Mouse (Mus musculus) frontal cortex, adult 2 months (tissue): ENCODE data around the gene Nfe2. TPM values are rescaled to one million over a fixed set of nuclear protein-coding genes. Genes with fewer than 3 reads are reported as not detected.
"Not testable (repeated sequence)": the region's sequence is repeated elsewhere in the genome, so short reads cannot be mapped to it uniquely, and the experiment has no call there.

ENCODE experiments used
- DNase-seq, 2 experiments: peaks; one replicate each; pipeline ENCODE4 v3.0.0; 2022; ENCODE audit warnings: low spot score in 1 of 2; ENCODE audit errors: extremely low spot score in 1 of 2
- polyA plus RNA-seq: library from polyadenylated mRNA; depleted of rRNA; stranded (reverse); fragments of >200 nt; gene quantifications from 2 replicates; pipeline ENCODE4 v1.2.3, GENCODE M21; 2012

Gene Nfe2
- polyA plus RNA-seq, 1 experiment = not detected

DNA sequence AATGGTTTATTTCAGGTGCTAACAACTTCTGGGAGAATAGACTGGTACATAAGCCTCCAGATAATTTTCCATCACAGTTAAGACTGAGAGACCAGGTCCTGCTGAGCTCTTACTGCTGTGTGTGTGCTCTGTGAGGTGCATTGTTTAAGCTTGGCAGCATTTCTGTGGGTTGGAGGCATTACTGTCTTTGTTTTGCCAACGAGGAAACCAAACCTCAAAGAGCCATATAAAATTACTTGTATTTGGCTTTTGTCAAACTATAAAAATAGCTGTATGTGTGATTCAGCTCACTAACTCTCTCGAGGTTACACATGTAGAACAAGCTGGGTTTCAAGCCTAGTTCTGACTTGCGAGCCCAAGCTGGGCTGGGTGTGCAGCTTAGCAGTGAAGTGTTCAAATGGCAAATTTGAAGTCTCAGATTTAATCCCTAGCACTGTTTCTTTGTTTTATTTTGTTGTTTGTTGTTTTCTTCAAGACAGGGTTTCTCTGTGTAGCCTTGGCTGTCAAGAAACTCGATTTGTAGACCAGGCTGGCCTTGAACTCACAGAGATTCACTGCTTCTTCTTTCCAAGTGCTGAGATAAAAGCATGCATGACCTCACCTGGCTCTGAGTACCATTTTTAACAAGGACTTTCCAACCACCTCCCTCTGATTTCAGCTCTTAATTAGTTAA, 34.6 kb upstream of the Nfe2 start:
- DNase-seq = no peak

DNA sequence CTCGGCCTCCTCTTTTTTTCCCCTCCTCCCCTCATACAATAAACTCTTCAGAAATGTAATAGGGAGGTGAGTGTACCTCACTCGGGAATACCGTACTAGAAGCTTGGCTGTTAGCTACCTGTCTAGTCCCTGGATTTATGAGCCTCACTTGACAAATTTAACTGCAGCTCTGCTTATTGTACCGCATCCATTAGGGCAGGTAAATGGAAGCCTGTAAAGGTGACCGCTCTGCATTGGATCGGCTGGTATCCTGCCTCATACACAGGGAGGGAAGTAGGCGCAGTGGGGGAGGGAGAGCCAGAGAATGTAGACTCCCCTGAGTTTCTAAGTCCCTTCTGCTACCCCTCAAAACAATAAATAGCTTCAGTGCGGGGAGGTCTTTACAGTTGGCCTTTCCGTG, 32.6 kb upstream of the Nfe2 start:
- DNase-seq = no peak

DNA sequence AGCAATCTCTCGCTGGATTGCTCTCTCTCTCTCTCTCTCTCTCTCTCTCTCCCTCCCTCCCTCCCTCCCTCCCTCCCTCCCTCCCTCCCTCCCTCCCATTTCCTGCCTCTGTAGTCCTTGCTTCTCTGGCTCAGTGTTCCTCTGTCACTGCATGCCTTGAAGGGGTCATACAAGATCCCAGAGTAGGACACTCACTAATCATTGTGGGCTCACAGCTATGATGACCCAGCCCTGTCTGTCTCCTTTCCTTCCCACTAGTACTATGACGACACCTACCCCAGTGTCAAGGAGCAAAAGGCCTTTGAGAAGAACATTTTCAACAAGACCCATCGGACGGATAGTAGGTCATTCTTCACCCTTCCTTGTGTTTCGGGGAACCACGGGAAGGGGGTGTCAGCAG, 32.2 kb upstream of the Nfe2 start:
- DNase-seq = no peak

DNA sequence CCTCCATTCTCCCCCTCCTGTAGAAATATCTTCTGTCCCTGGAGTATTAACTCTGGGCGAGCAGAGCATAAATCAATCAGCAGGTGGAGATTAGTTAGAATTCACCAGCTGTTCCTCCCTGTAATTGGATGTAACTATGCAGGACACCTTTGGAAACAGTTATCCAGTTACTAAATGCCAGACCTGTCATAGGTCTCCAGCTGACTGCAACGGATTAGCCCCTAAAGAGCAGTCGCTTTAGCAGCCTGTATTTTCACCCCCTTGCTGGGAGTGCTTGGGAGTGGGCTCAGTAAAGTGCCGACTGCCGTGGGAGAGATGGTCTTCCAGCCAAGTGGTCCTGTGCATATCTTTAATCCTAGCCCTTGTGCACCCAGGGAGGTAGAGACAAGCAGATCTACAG, 31.4 kb upstream of the Nfe2 start:
- DNase-seq = no peak

DNA sequence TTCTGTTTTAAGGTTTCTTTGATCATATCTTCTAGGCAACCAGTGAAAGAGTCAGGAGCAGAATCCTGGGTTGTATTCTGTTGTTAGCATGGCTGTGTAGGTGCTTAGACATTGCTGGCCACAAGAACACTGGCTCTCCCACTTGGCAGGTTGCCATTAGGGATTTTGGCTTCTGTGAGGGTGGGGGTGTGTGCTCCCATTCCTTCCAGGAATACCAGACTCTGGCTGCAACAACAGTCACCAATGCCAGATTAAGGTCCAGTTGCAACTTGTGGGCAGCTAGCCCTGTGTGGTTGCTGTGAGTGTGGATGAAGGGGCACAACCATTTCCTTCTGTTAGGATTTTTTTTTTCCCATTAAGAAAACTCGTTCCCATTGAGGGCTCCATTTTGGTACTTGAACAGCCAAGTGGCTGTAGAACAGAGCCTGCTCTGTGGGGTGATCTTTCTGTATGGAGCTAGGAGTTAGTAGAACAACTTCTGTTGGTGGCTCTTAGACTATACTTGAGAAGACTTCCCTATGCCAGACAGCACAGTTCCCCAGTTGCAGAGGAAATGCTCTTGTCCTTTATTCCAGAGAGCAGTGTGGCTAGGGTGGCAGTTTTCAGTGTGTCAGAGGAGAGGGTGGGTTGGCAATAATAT, 27.7 kb upstream of the Nfe2 start:
- DNase-seq = no peak

DNA sequence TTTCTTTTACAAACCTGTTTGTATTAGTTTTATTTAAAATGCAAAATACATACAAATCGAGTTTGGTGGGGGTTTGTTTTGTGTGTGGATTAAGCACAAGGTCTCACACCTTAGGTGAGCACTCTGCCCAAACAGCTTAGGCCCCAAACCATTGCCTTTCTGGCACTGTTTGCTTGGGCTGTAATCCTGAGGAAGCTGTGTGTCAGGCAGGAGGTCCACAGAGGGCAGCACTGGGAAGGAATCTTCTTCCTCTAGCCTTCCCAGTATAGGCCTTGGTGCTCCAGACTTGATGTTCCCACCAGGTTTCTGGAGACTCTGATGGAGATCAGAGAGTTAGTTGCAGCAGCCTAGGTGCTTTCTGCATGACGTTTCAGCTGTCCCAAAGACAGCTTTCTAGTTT, 26.4 kb upstream of the Nfe2 start:
- no peak for DNase-seq

DNA sequence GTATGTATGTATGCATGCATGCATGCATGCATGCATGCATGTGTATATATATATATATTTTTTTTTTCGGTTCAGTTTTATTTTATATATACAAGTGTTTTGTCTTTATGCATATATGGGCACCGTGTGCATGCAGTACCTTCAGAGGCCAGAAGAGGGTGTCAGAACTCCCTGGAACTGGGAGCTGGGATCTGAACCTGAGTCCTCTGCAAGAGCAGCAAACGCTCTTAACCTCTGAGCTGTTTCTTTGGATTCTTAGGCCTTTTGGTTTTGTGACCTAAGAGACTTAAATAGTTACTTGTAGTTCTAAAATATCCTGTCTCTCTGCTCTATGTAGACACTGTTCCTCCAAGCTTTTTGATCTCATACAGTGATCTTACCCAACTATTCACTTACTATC, 25.9 kb upstream of the Nfe2 start:
- DNase-seq = peak in 1 of 2 experiments; percentile 58

DNA sequence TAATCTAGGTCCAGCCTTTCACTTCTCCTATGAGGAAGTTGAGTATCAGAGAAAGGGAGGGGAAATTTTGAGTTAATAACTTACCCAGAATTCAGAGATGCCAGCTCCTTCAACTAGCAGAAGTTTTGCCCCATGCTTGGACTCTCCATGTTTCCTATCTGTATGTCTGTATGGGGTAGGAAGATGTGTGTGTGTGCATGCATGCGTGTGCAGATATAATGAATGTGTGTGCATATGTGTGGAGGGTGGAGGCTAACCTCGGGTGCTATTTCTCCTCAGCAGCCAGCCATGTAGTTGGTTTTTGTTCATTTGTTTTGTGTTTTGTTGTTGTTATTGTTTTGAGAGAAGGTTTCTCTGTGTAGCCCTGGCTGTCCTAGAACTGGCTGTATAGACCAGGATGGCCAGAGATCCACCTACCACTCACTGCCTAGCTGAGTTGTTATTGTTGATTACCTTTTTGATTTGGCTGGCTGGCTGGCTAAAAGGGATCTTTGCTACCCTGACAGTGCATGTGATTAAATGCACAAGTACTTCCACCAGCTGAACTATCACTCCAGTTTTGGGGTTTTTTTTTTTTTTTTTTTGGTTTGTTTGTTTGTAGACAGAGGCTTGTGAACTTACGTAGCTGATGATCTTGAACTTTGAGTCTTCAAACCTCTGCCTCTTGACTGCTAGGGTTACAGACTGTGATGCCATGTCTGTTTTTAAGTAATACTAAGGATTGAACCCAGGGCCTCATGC, 23.4 kb upstream of the Nfe2 start:
- DNase-seq = no peak

DNA sequence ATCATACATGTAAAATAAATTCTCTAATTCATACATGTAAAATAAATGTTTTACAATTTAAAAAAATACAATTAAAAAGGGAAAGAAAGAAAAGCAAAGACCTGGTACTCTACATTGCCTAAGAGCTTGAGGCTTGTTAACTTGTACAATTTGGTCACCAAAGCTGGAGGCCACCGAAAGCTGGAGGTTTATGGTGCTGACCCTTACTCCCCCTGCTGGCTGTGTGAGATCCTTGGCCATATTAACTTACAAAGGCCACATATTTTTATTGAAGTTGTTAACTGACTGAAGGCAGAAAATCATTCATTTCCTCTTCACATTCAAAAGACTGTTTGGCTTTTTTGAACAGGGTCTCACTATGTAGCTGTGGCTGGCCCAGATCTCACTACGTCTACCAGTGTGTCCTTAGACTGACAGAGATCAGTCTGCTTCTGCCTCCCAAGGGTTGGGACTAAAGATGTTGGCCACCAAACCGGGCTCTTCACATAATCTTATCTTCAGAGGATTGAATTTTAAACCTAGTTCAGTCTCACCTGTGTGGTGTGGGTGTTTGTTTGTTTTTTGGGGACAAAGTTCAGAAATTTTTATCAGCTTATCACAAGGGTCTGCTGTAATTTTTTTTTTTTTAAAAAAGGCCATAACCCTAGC, 22.7 kb upstream of the Nfe2 start:
- DNase-seq = no peak

DNA sequence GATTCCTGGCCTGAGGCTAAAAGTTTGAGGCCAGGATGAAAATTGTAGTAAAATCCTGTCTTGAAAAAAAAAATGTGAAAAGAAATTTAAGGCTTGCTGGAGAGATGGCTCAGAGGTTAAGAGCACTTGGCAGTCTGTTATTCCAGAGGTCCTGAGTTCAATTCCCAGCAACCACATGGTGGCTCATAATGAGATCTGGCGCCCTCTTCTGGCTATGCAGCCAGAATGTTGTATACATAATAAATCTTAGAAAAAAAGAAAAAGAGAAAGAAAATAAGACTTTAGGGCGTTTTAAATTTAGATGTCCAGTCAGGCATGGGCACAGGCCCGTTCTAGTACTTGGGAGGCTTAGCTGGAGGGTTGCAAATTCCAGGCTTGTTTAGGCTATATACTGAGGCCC, 21.5 kb upstream of the Nfe2 start:
- DNase-seq = no peak

DNA sequence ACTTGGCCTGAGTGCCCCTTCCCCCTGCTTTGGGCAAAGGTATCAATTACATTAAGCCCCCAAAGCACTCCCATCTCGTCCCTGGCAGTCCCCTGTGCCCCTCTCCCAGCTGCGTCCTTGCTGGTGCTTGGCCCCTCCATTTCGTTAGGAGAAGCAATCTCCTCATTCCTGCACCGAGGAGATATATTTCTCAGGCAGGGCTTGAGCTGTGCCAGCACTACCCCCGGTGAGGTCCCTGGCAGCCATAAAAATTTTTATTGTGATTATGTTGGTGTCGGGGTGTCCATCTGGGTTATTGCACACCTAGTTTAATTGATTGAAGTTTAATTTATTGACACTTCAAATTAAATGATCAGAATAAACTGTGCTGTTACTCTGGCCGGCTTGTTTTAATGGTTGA, 19.7 kb upstream of the Nfe2 start:
- DNase-seq = no peak

DNA sequence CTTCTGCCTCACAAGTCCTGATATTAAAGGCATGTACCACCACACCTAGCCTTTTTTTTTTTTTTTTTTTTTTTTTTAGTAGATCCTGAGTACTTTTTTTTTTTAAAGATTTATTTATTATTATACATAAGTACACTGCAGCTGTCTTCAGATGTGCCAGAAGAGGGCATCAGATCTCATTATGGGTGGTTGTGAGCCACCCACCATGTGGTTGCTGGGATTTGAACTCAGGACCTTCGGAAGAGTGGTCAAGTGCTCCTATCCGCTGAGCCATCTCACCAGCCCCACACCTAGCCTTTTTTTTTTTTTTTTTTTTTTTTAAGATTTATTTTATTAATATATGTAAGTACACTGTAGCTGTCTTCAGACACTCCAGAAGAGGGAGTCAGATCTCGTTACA, 17.7 kb upstream of the Nfe2 start:
- DNase-seq = not testable (repeated sequence)

DNA sequence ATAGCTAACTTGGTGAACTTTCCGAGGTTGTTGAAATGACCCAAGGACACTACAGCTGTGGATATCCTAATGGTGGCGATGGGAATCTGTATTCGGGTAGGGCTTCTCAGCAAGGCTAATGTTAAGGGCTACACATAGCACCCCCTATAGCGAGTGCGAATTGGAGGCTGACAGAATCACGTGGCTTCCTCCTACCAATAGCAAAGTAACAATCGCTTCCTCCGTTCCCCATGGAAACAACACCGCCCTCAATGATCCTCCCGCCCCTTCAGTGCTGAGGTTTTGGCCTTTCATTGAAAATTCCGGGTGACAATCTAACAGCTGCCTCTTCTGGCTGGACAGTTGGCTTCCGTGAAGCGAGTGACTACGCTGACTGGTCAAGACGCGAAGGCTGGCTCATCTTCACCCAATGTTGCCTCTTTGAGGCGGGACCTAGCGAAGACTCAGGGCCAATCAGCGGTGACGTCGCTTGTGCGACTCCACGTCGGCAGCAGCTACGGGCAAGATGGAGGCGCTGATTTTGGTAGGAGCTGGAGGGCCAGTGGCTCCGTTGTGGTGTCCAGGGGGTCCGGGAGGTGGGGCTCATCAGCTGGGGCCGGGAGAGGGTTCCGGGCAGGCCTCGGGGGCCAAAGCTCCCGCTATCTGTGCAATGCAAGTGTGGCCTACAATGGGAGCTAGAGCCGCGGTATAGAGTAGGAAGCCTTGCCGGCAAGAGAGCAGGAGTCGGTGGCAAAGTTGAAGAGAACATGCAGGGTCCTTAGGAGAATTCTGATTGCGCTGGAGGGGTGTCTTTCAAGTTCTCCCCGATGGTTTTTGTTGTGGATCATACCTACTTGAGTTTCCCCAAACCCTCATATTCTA, 14.4 kb upstream of the Nfe2 start, which contains the start of gene Copz1:
Gene Copz1 (plus strand): TSS at position 296 of the 861 bp plus-strand sequence.
- peak; percentile 98 to 99 for DNase-seq

DNA sequence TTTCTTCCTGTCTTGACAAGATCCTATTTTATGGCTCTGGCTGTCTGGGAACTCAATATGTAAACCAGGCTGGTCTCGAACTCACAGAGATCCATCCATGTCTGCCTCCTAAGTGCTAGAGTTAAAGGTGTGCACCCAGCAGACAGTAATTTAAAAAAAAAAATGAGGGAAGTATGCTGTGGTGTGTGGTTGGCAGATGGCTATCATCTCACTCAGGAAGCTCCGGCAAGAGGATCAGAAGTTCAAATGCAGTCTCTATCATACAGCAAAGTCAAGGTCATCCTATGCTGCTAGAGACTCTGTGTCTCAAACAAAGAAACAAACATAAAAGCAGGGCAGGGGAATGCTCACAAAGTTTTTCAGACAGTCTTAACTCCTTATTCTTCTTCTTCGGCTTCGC, 10.7 kb upstream of the Nfe2 start:
- DNase-seq = no peak

DNA sequence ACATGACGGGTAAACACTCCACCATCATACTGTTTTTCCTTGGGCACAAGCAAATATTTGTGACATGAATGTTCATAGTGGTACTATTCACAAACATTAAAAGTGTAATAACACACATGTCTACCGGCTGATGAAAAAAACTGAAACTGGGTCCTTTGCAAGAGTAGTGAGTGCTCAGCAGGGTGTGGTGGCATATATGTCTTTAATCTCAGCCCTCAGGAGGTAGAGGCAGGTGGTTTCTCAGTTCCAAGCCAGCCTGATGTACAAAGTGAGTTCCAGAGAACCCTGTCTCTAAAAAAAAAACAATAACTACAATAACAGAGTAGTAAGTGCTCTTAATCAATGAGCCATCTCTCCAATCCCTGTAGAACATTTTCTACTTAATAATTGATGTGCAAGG, 6.6 kb upstream of the Nfe2 start:
- DNase-seq = no peak

DNA sequence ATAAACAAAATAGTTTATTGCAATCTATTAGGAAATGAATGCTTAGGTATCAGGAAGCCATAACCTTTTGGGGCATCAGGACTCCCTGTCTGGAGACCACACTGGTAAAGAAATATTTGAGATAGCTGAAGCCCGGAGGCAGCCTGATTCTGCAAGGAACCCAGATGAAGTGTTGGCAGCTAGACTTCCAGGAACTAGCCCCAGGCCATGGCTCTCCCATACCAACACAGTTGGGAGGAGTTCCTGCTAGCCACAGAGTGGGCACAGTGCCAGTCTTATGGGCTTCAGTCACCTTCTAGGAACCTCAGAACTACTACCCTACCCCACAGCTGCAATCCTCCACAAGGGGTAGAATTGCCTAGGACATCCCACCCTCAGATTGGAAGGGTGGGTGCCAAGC, 1.8 kb upstream of the Nfe2 start:
- no peak for DNase-seq

DNA sequence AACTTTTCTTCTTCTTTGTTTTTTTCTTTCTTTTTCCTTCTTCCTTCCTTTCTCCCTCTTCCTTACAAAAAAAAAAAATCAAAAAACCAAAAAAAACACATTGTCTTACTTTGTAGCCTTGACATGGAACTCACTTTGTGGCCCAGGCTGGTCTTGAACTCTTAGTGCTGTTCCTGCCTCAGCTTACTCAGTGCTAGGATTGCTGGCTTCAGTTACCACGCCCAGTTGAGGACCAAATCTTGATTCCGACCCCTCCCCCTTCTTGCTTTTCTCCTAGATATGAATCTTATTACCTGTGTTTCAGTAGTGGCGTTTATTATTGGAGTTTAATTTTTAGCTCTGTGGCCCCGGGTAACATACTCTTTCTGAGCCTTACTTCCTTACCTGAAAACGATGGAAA, 959 bp upstream of the Nfe2 start:
- no peak for DNase-seq

DNA sequence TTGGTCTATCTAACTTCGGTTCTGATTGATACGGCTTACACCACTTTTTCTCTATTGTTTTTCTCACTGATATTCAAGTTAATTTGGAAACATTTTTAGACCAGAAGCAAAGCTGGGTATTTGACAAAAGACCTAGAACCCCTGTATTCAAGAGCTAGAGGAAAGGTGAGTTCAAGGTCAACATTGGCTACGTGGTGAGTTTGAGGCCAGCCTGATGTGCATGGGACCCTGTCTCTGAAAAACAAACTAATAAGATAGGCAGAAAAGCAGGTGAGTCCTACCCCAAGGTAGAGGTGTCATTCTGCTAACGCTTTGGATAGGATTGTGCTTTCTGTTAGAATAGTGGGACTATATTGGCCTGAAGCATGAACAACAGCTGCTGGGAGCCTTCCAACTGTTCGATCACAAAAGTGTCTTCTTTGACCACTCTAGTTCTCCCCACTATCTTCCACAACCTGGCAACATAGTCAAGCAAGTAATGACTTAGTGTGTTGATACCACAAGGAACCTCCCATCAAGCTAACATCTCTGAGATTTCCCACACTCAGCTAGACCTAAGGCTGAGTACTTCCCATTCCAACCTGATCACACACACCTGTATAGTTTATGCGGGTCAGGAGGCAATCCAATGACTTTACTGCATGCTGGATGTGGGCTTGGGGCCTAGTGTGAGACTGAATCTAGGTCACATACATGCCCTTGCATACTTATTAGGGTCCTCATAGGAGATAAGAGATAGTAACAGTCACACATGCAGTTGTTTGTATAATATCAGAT, 1.8 kb downstream of the Nfe2 start:
- no peak for DNase-seq

DNA sequence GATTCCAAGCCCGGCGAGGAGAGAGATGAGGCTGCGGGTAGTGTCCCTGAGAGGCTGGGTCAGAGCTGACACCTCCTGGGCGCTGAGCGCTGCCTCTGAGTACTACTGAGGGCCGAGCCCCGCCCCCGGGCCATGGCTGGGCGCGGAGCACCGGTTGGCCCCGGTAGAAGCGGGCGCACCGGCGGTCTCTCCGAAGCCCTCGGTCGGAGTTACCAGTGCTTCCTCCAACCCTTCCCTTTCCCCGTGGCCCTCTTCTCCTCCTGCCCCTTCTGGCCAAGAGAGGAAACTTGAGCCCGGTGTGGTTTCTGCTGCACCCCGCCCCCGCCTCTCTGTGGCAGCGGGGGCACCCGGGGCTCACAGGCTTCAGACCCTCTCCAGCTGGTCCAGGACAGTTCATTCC, 3.0 kb downstream of the Nfe2 start:
- DNase-seq = no peak

DNA sequence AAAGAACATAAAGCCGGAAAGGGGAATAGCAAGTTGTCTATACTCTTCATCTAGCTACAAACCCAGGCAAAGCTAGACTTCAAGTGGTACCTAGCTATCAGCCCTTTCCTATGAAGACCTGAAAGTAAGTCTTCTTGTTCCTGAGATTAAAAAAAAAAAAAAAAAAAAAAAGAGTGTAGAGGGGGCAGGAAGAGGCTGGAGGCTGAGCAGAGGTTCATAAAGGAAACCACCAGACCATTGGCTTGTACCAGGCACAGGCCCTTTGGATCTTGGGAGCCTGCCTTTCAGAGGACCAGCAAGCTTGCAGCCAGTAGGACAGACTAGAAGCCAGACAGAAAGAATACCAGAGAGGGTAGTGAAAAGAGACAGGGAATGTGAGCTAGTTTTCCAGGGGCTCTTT, 4.9 kb downstream of the Nfe2 start:
- DNase-seq = no peak
